Mouse (Mus musculus): Measurements from ENCODE around the gene Chrm4. TPM values are rescaled to one million over a fixed set of nuclear protein-coding genes. Genes with fewer than 3 reads are reported as not detected.
A peak's percentile ranks its signal among the peaks of the same experiment; 100 is the strongest.

Chrm4 gene
- polyA plus RNA-seq, 1 experiment from 2014 or later = 0.25 TPM

GRCm38 (mm10) chr2:91924726-91925125, 2.3 kb upstream of the Chrm4 start:
- Histone ChIP-seq H3K27me3 (replicated peaks) (peaks cover 37% of the 10 kb centered on the region), H3K4me3 (replicated peaks) (no peak overlapping the region), H3K9me3 (no peaks in the 10 kb centered on the region), H3K36me3 (no peaks in the 10 kb centered on the region), H3K9ac (no peak overlapping the region), H3K27ac (no peak overlapping the region), H3K4me1 (replicated peaks) (peaks cover 40% of the 10 kb centered on the region), H3K4me2 (replicated peaks) (no peak overlapping the region)
- WGBS = 91% methylated on average over 1 of the region's 1 CpGs
- ATAC-seq = no peak

GRCm38 (mm10) chr2:91925442-91925841, 1.6 kb upstream of the Chrm4 start:
- Histone ChIP-seq H3K36me3 (no peaks in the 10 kb centered on the region), H3K27me3 (replicated peaks) (peaks cover 36% of the 10 kb centered on the region), H3K4me3 (replicated peaks) (no peak overlapping the region), H3K4me2 (replicated peaks) (no peak overlapping the region), H3K27ac (no peak overlapping the region), H3K9me3 (no peaks in the 10 kb centered on the region), H3K4me1 (replicated peaks) (peaks cover 46% of the 10 kb centered on the region), H3K9ac (no peak overlapping the region)
- WGBS = 74% methylated on average over 15 of the region's 15 CpGs
- no peak for ATAC-seq

GRCm38 (mm10) chr2:91927826-91928533, 931 bp downstream of the Chrm4 start:
- ATAC-seq = no peak
- H3K4me2 ChIP-seq (replicated peaks) = peak overlapping the region; percentile 46
- no peaks in the 10 kb centered on the region for H3K9me3 ChIP-seq
- no peaks in the 10 kb centered on the region for H3K36me3 ChIP-seq
- no peak overlapping the region for H3K27ac ChIP-seq
- peaks cover 12% of the 10 kb centered on the region for H3K27me3 ChIP-seq (replicated peaks)
- WGBS = 44% methylated on average over 34 of the region's 34 CpGs
- H3K9ac ChIP-seq = no peak overlapping the region
- H3K4me3 ChIP-seq (replicated peaks) = no peak overlapping the region
- peaks cover 44% of the 10 kb centered on the region for H3K4me1 ChIP-seq (replicated peaks)

GRCm38 (mm10) chr2:91928534-91929350, 1.7 kb downstream of the Chrm4 start:
- Histone ChIP-seq H3K27me3 (replicated peaks) (peaks cover 4% of the 10 kb centered on the region), H3K4me1 (replicated peaks) (peaks cover 46% of the 10 kb centered on the region), H3K4me2 (replicated peaks) (no peak overlapping the region), H3K9ac (no peak overlapping the region), H3K9me3 (no peaks in the 10 kb centered on the region), H3K36me3 (no peaks in the 10 kb centered on the region), H3K27ac (no peak overlapping the region), H3K4me3 (replicated peaks) (no peak overlapping the region)
- ATAC-seq = no peak
- 66% methylated on average over 23 of the region's 23 CpGs for WGBS

GRCm38 (mm10) chr2:91929455-91929854, 2.4 kb downstream of the Chrm4 start:
- Histone ChIP-seq H3K9me3 (no peaks in the 10 kb centered on the region), H3K4me2 (replicated peaks) (peak overlapping the region; percentile 78; the same call in 1 of the 2 replicates), H3K36me3 (peaks cover under 1% of the 10 kb centered on the region; the same call in 1 of the 2 replicates), H3K27me3 (replicated peaks) (0 out of 2 replicates have a peak, but pooled peaks cover 2% of the 10 kb centered on the region), H3K9ac (no peak overlapping the region), H3K27ac (no peak overlapping the region), H3K4me1 (replicated peaks) (peaks cover 48% of the 10 kb centered on the region), H3K4me3 (replicated peaks) (no peak overlapping the region)
- WGBS = 52% methylated on average over 3 of the region's 3 CpGs
- no peak for ATAC-seq

GRCm38 (mm10) chr2:91929936-91930335, 2.9 kb downstream of the Chrm4 start:
- Histone ChIP-seq H3K36me3 (peaks cover 4% of the 10 kb centered on the region), H3K4me3 (replicated peaks) (peak overlapping the region; percentile 60), H3K9me3 (no peaks in the 10 kb centered on the region), H3K4me2 (replicated peaks) (peak overlapping the region; percentile 78), H3K4me1 (replicated peaks) (peaks cover 52% of the 10 kb centered on the region), H3K27me3 (replicated peaks) (no peaks in the 10 kb centered on the region), H3K27ac (no peak overlapping the region), H3K9ac (no peak overlapping the region)
- ATAC-seq = no peak
- WGBS = 15% methylated on average over 12 of the region's 12 CpGs

GRCm38 (mm10) chr2:91930761-91931291, 3.8 kb downstream of the Chrm4 start:
- Histone ChIP-seq H3K4me2 (replicated peaks) (peak overlapping the region; percentile 78), H3K4me1 (replicated peaks) (peaks cover 52% of the 10 kb centered on the region), H3K36me3 (peaks cover 8% of the 10 kb centered on the region), H3K27me3 (replicated peaks) (no peaks in the 10 kb centered on the region), H3K9ac (peak overlapping the region; percentile 78), H3K4me3 (replicated peaks) (peak overlapping the region; percentile 60), H3K27ac (peak overlapping the region; percentile 90), H3K9me3 (no peaks in the 10 kb centered on the region)
- WGBS = 7% methylated on average over 23 of the region's 23 CpGs
- 0 out of 2 replicates have a peak, but pooled peaks have one; percentile 0 for ATAC-seq

GRCm38 (mm10) chr2:91931328-91932159, 4.5 kb downstream of the Chrm4 start:
- no peaks in the 10 kb centered on the region for H3K27me3 ChIP-seq (replicated peaks)
- H3K4me3 ChIP-seq (replicated peaks) = peak overlapping the region; percentile 60
- peaks cover 52% of the 10 kb centered on the region for H3K4me1 ChIP-seq (replicated peaks)
- H3K36me3 ChIP-seq = peaks cover 8% of the 10 kb centered on the region
- peak overlapping the region; percentile 78 for H3K4me2 ChIP-seq (replicated peaks)
- ATAC-seq = peak; percentile 60
- 2% methylated on average over 50 of the region's 50 CpGs for WGBS
- H3K27ac ChIP-seq = peak overlapping the region; percentile 90
- H3K9me3 ChIP-seq = no peaks in the 10 kb centered on the region
- peak overlapping the region; percentile 78 for H3K9ac ChIP-seq

GRCm38 (mm10) chr2:91932160-91932711, 5.2 kb downstream of the Chrm4 start, which contains the start of gene Mdk:
TSS of gene Mdk (minus strand) at chr2:91932297.
- peak; percentile 37 for ATAC-seq
- H3K4me3 ChIP-seq (replicated peaks) = peak within 1 kb of the TSS; percentile 60
- WGBS = 3% methylated on average over 16 of the region's 16 CpGs
- peak within 1 kb of the TSS; percentile 78 for H3K9ac ChIP-seq
- peaks cover 52% of the 10 kb centered on the region for H3K4me1 ChIP-seq (replicated peaks)
- peak within 1 kb of the TSS; percentile 78 for H3K4me2 ChIP-seq (replicated peaks)
- H3K27ac ChIP-seq = peak within 1 kb of the TSS; percentile 90
- no peaks in the 10 kb centered on the region for H3K27me3 ChIP-seq (replicated peaks)
- peaks cover 14% of the 10 kb centered on the region for H3K36me3 ChIP-seq
- H3K9me3 ChIP-seq = no peaks in the 10 kb centered on the region

- peak; percentile 10; the same call in 1 of the 2 replicates for ATAC-seq
- H3K9ac ChIP-seq = 0 out of 2 replicates have a peak overlapping the region, but pooled peaks have one; percentile 17
- 17% methylated on average over 6 of the region's 6 CpGs for WGBS
- no peaks in the 10 kb centered on the region for H3K9me3 ChIP-seq
- H3K4me1 ChIP-seq (replicated peaks) = peaks cover 50% of the 10 kb centered on the region
- H3K27ac ChIP-seq = peak overlapping the region; percentile 90
- H3K4me3 ChIP-seq (replicated peaks) = no peak overlapping the region
- H3K27me3 ChIP-seq (replicated peaks) = no peaks in the 10 kb centered on the region
- peak overlapping the region; percentile 78 for H3K4me2 ChIP-seq (replicated peaks)
- H3K36me3 ChIP-seq = peaks cover 21% of the 10 kb centered on the region
Measured at GRCm38 (mm10) chr2:91932737-91933350, 5.8 kb downstream of the Chrm4 start.

GRCm38 (mm10) chr2:91933471-91933870, 6.4 kb downstream of the Chrm4 start:
- no peak for ATAC-seq
- no peak overlapping the region for H3K4me3 ChIP-seq (replicated peaks)
- H3K36me3 ChIP-seq = peaks cover 27% of the 10 kb centered on the region
- 40% methylated on average over 9 of the region's 9 CpGs for WGBS
- H3K9me3 ChIP-seq = no peaks in the 10 kb centered on the region
- H3K9ac ChIP-seq = no peak overlapping the region
- peaks cover 46% of the 10 kb centered on the region for H3K4me1 ChIP-seq (replicated peaks)
- peak overlapping the region; percentile 90 for H3K27ac ChIP-seq
- H3K27me3 ChIP-seq (replicated peaks) = no peaks in the 10 kb centered on the region
- H3K4me2 ChIP-seq (replicated peaks) = no peak overlapping the region
